Mouse (Mus musculus): Measurements from ENCODE around the gene Rpl7a.

Rpl7a gene

GRCm38 (mm10) chr2:26956811-26957487, 46.4 kb downstream of the Rpl7a start:
- no peak for DNase-seq

GRCm38 (mm10) chr2:26957488-26957859, 46.9 kb downstream of the Rpl7a start:
- DNase-seq = no peak

DNA sequence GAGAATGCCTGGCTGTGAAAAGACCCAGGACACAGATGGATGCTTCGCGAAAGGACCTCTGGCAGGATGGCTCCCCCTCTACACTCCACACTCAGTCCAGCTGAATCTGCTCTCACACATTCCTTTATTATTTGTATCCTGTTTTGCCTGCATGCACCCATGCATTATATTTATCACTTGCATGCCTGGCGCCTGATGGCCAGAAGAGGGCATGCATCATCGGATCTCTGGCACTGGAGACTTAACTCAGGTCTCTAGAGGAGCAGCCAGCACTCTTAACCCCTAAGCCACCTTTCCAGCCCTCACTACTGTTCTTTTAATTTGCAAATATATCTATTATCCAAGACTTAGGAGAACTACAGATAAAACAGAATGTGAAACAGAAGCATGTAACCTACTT, 50.2 kb downstream of the Rpl7a start:
- DNase-seq = no peak

All from lung, postnatal 10 days (tissue).